Mouse (Mus musculus): ENCODE measurements around the gene Elp6.

DNA sequence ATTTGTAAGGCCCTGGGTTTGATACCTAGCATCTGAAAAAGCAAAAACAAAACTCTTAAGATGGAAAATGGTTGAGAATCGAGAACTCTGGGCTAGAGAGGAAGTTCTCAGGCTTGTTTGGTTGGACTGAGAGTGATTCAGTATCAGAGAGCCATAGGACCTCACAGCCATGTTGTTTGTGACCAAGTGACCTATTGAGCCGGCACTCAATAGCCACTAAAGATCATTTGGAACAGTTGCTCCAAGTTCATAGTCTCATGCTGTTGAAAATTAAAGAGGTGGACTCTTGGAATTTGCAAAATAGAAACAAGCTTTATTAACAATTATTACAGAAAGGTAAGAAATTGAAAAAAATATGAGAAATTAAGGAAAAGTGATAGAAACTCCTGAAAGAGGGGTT, 46.4 kb downstream of the Elp6 start:
- no peak for TF ChIP-seq POLR2A (IDR thresholded peaks at IDR 0.05; ENCODE audit: low read depth, low read length)
- no peak for TF ChIP-seq CTCF (conservative IDR thresholded peaks at IDR 0.05; ENCODE audit: insufficient read depth, insufficient read length, low read depth, low read length)
